Mouse (Mus musculus) forebrain, embryonic 15.5 days (tissue): ENCODE results near the gene Tmem231. TPM values are rescaled to one million over a fixed set of nuclear protein-coding genes. Genes with fewer than 3 reads are reported as not detected.

Experiments used
- ATAC-seq: fragments of 200-750 bp; cut with Nextera tagmentation; replicated peaks from 2 replicates; pipeline ENCODE4 v1.8.0; 2017; ENCODE audit warnings: mild to moderate bottlenecking, moderate TSS enrichment, moderate library complexity
- H3K27ac ChIP-seq: fragments of 300-500 bp; sonication (generic); replicated peaks from 2 replicates; pipeline ENCODE4 v1.5.1; 2015; ENCODE audit warnings: mild to moderate bottlenecking, inconsistent platforms
- H3K27me3 ChIP-seq: fragments of 300-500 bp; sonication (generic); 2 replicates; pipeline ENCODE4 v1.6.1; 2015; ENCODE audit warnings: inconsistent platforms
- H3K36me3 ChIP-seq: fragments of 300-500 bp; sonication (generic); 2 replicates; pipeline ENCODE4 v1.6.1; 2015; ENCODE audit warnings: mild to moderate bottlenecking, inconsistent platforms
- H3K4me1 ChIP-seq: fragments of 300-500 bp; sonication (generic); 2 replicates; pipeline ENCODE4 v1.6.1; 2015; ENCODE audit warnings: inconsistent platforms
- H3K4me2 ChIP-seq: fragments of 300-500 bp; sonication (generic); replicated peaks from 2 replicates; pipeline ENCODE4 v1.6.1; 2015; ENCODE audit warnings: mild to moderate bottlenecking, inconsistent platforms
- H3K4me3 ChIP-seq: fragments of 300-500 bp; sonication (generic); 2 replicates; pipeline ENCODE4 v1.5.1; 2015; ENCODE audit warnings: mild to moderate bottlenecking, inconsistent platforms
- H3K9ac ChIP-seq: fragments of 300-500 bp; sonication (generic); replicated peaks from 2 replicates; pipeline ENCODE4 v1.6.1; 2015; ENCODE audit warnings: mild to moderate bottlenecking, inconsistent platforms
- H3K9me3 ChIP-seq: fragments of 300-500 bp; sonication (generic); 2 replicates; pipeline ENCODE4 v1.6.1; 2016; ENCODE audit warnings: inconsistent platforms
- WGBS: fragments of 180-500 bp; shearing (Covaris S2); methylation state at CpG from one replicate; pipeline ENCODE4 v1.1.7; 2015; ENCODE audit warnings: mixed read lengths; 5-methylcytosine and 5-hydroxymethylcytosine counted together
- polyA plus RNA-seq: library from polyadenylated mRNA; unstranded; fragments of >200 nt; fragmentation: Nextera tagmentation; extraction: Ambion mirVana; gene quantifications from 2 replicates; pipeline ENCODE4 v1.2.1, GENCODE M21; 2015

Tmem231 gene
- polyA plus RNA-seq, 1 experiment from 2014 or later, result 16.6 TPM

GRCm38 (mm10) chr8:111890911-111891303, 42.8 kb downstream of the Tmem231 start:
- no peak for ATAC-seq
- no peaks in the 10 kb centered on the region for H3K9me3 ChIP-seq
- H3K4me3 ChIP-seq, result no peak overlapping the region
- H3K9ac ChIP-seq, result no peak overlapping the region
- 56% methylated on average over 6 of the region's 6 CpGs for WGBS
- H3K27me3 ChIP-seq, result peaks cover 39% of the 10 kb centered on the region
- H3K36me3 ChIP-seq, result no peaks in the 10 kb centered on the region
- H3K4me1 ChIP-seq, result peaks cover 10% of the 10 kb centered on the region
- H3K27ac ChIP-seq, result no peak overlapping the region
- no peak overlapping the region for H3K4me2 ChIP-seq

GRCm38 (mm10) chr8:111889931-111890910, 43.5 kb downstream of the Tmem231 start:
- H3K4me3 ChIP-seq, result peak overlapping the region; percentile 37
- ATAC-seq, result 0 out of 2 replicates have a peak, but pooled peaks have one; percentile 26
- no peaks in the 10 kb centered on the region for H3K36me3 ChIP-seq
- no peaks in the 10 kb centered on the region for H3K9me3 ChIP-seq
- peaks cover 39% of the 10 kb centered on the region for H3K27me3 ChIP-seq
- H3K4me2 ChIP-seq, result peak overlapping the region; percentile 62
- peak overlapping the region; percentile 28; the same call in 1 of the 2 replicates for H3K9ac ChIP-seq
- 11% methylated on average over 86 of the region's 86 CpGs for WGBS
- H3K27ac ChIP-seq, result no peak overlapping the region
- peaks cover 10% of the 10 kb centered on the region for H3K4me1 ChIP-seq

GRCm38 (mm10) chr8:111888091-111888650, 45.5 kb downstream of the Tmem231 start:
- no peak for ATAC-seq
- H3K9ac ChIP-seq, result no peak overlapping the region
- 47% methylated on average over 7 of the region's 7 CpGs for WGBS
- H3K4me1 ChIP-seq, result peaks cover 10% of the 10 kb centered on the region
- no peaks in the 10 kb centered on the region for H3K9me3 ChIP-seq
- H3K27ac ChIP-seq, result no peak overlapping the region
- H3K36me3 ChIP-seq, result no peaks in the 10 kb centered on the region
- peaks cover 39% of the 10 kb centered on the region for H3K27me3 ChIP-seq
- H3K4me2 ChIP-seq, result no peak overlapping the region
- no peak overlapping the region for H3K4me3 ChIP-seq

GRCm38 (mm10) chr8:111887479-111887878, 46.2 kb downstream of the Tmem231 start:
- no peak overlapping the region for H3K27ac ChIP-seq
- no peak overlapping the region for H3K4me2 ChIP-seq
- H3K4me1 ChIP-seq, result peaks cover 10% of the 10 kb centered on the region
- H3K9ac ChIP-seq, result no peak overlapping the region
- H3K36me3 ChIP-seq, result no peaks in the 10 kb centered on the region
- no peak overlapping the region for H3K4me3 ChIP-seq
- 86% methylated on average over 1 of the region's 1 CpGs for WGBS
- peaks cover 39% of the 10 kb centered on the region for H3K27me3 ChIP-seq
- ATAC-seq, result no peak
- H3K9me3 ChIP-seq, result no peaks in the 10 kb centered on the region

GRCm38 (mm10) chr8:111883615-111884014, 50.1 kb downstream of the Tmem231 start:
- WGBS, result 90% methylated on average over 4 of the region's 4 CpGs
- no peak overlapping the region for H3K4me3 ChIP-seq
- H3K27ac ChIP-seq, result no peak overlapping the region
- no peaks in the 10 kb centered on the region for H3K9me3 ChIP-seq
- H3K4me1 ChIP-seq, result no peaks in the 10 kb centered on the region; the same call in 1 of the 2 replicates
- H3K9ac ChIP-seq, result no peak overlapping the region
- H3K4me2 ChIP-seq, result no peak overlapping the region
- H3K27me3 ChIP-seq, result peaks cover 4% of the 10 kb centered on the region; the same call in 1 of the 2 replicates
- H3K36me3 ChIP-seq, result no peaks in the 10 kb centered on the region
- no peak for ATAC-seq

GRCm38 (mm10) chr8:111881591-111881990, 52.1 kb downstream of the Tmem231 start:
- Histone ChIP-seq H3K9me3 (no peaks in the 10 kb centered on the region), H3K4me2 (no peak overlapping the region), H3K27ac (no peak overlapping the region), H3K4me3 (no peak overlapping the region), H3K9ac (no peak overlapping the region), H3K4me1 (peaks cover 2% of the 10 kb centered on the region), H3K36me3 (no peaks in the 10 kb centered on the region), H3K27me3 (no peaks in the 10 kb centered on the region)
- 0% methylated on average over 2 of the region's 2 CpGs for WGBS
- ATAC-seq, result no peak

GRCm38 (mm10) chr8:111877711-111878110, 56.0 kb downstream of the Tmem231 start:
- no peaks in the 10 kb centered on the region for H3K27me3 ChIP-seq
- no peaks in the 10 kb centered on the region for H3K36me3 ChIP-seq
- WGBS, result 72% methylated on average over 9 of the region's 9 CpGs
- H3K4me1 ChIP-seq, result peaks cover 7% of the 10 kb centered on the region
- H3K4me2 ChIP-seq, result no peak overlapping the region
- H3K9ac ChIP-seq, result no peak overlapping the region
- H3K9me3 ChIP-seq, result no peaks in the 10 kb centered on the region
- H3K27ac ChIP-seq, result no peak overlapping the region
- H3K4me3 ChIP-seq, result no peak overlapping the region
- ATAC-seq, result no peak

- peak within 1 kb of the TSS; percentile 83 for H3K4me3 ChIP-seq
- WGBS, result under 1% methylated on average over 49 of the region's 53 CpGs
- ATAC-seq, result peak; percentile 98
- H3K36me3 ChIP-seq, result no peaks in the 10 kb centered on the region
- H3K27ac ChIP-seq, result peak within 1 kb of the TSS; percentile 76
- H3K4me1 ChIP-seq, result peaks cover 7% of the 10 kb centered on the region
- no peaks in the 10 kb centered on the region for H3K27me3 ChIP-seq
- H3K4me2 ChIP-seq, result peak within 1 kb of the TSS; percentile 66
- no peaks in the 10 kb centered on the region for H3K9me3 ChIP-seq
- H3K9ac ChIP-seq, result peak within 1 kb of the TSS; percentile 64
Measured at GRCm38 (mm10) chr8:111876355-111876948, 57.2 kb downstream of the Tmem231 start, which contains the start of gene Tmem170. TSS of gene Tmem170 (minus strand) at chr8:111876750.

- no peak for ATAC-seq
- Histone ChIP-seq H3K27ac (no peak overlapping the region), H3K4me3 (peak overlapping the region; percentile 83), H3K9me3 (no peaks in the 10 kb centered on the region), H3K4me1 (peaks cover 7% of the 10 kb centered on the region), H3K27me3 (no peaks in the 10 kb centered on the region), H3K4me2 (peak overlapping the region; percentile 66), H3K9ac (peak overlapping the region; percentile 64), H3K36me3 (no peaks in the 10 kb centered on the region)
- whole genome bisulfite sequencing, result 25% methylated on average over 9 of the region's 9 CpGs
Measured at GRCm38 (mm10) chr8:111875758-111876157, 57.9 kb downstream of the Tmem231 start.

- ATAC-seq, result no peak
- no peak overlapping the region for H3K27ac ChIP-seq
- H3K27me3 ChIP-seq, result no peaks in the 10 kb centered on the region
- no peak overlapping the region for H3K9ac ChIP-seq
- H3K4me3 ChIP-seq, result no peak overlapping the region
- no peak overlapping the region for H3K4me2 ChIP-seq
- WGBS, result 74% methylated on average over 3 of the region's 3 CpGs
- H3K4me1 ChIP-seq, result peaks cover 5% of the 10 kb centered on the region
- no peaks in the 10 kb centered on the region for H3K9me3 ChIP-seq
- no peaks in the 10 kb centered on the region for H3K36me3 ChIP-seq
Measured at GRCm38 (mm10) chr8:111871278-111871677, 62.4 kb downstream of the Tmem231 start.

GRCm38 (mm10) chr8:111870379-111870778, 63.3 kb downstream of the Tmem231 start:
- Histone ChIP-seq H3K27me3 (no peaks in the 10 kb centered on the region), H3K36me3 (no peaks in the 10 kb centered on the region), H3K4me1 (no peaks in the 10 kb centered on the region), H3K9me3 (no peaks in the 10 kb centered on the region), H3K27ac (no peak overlapping the region), H3K9ac (no peak overlapping the region), H3K4me2 (no peak overlapping the region), H3K4me3 (no peak overlapping the region)
- ATAC-seq, result no peak
- 90% methylated on average over 3 of the region's 3 CpGs for WGBS

- no peak overlapping the region for H3K4me2 ChIP-seq
- H3K27me3 ChIP-seq, result no peaks in the 10 kb centered on the region
- no peak for ATAC-seq
- no peaks in the 10 kb centered on the region for H3K4me1 ChIP-seq
- H3K9me3 ChIP-seq, result no peaks in the 10 kb centered on the region
- WGBS, result 64% methylated on average over 2 of the region's 2 CpGs
- H3K9ac ChIP-seq, result no peak overlapping the region
- no peaks in the 10 kb centered on the region for H3K36me3 ChIP-seq
- H3K4me3 ChIP-seq, result no peak overlapping the region
- H3K27ac ChIP-seq, result no peak overlapping the region
Measured at GRCm38 (mm10) chr8:111868664-111869063, 65.0 kb downstream of the Tmem231 start.
